Mouse (Mus musculus): Measurements from ENCODE around the gene Shank2. TPM values are rescaled to one million over a fixed set of nuclear protein-coding genes. Genes with fewer than 3 reads are reported as not detected.

The Shank2 gene
- polyA plus RNA-seq, 1 experiment from 2014 or later, result 2.7 TPM

DNA sequence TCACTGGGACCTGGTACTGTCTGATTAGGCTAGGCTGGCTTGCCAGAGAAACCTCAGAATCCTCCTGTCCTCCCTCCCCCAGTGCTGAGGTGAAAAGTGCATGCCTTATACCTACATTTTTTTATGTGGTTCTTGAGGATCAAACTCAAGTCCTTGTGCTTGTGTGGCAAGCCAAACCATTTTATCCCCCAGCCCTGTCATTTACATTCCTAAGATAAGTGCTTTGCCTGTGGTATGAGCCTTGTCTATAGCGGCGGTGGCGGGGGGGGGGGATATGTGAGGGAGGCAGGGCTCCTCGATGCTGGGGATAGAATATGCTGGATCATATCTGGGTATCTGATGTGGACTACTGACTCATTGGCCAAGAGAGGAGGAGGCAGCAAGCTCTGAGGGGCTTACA lies 151.4 kb downstream of the Shank2 start:
- 86% methylated on average over 4 of the region's 4 CpGs for WGBS
- Histone ChIP-seq H3K27me3 (ENCODE audit: control insufficient read depth, insufficient read depth, low read length) (no peaks in the 10 kb centered on the region), H3K27ac (ENCODE audit: low read depth, low read length) (no peak overlapping the region), H3K4me2 (replicated peaks; ENCODE audit: low read depth, low read length) (no peak overlapping the region), H3K4me3 (ENCODE audit: low read depth, low read length) (no peak overlapping the region), H3K4me1 (replicated peaks; ENCODE audit: control insufficient read depth, insufficient read depth, low read length) (peaks cover 2% of the 10 kb centered on the region; the same call in 1 of the 2 replicates), H3K36me3 (ENCODE audit: control insufficient read depth, insufficient read depth, low read length) (no peaks in the 10 kb centered on the region), H3K9ac (ENCODE audit: low read depth, low read length) (no peak overlapping the region), H3K9me3 (ENCODE audit: control insufficient read depth, low read length) (no peaks in the 10 kb centered on the region)
- ATAC-seq (ENCODE audit: low FRiP score) (no peak), DNase-seq (ENCODE audit: low spot score) (no peak)

GRCm38 (mm10) chr7:144153682-144154081 lies 152.0 kb downstream of the Shank2 start:
- DNase-seq (ENCODE audit: low spot score), result peak; percentile 20
- Histone ChIP-seq H3K4me3 (ENCODE audit: low read depth, low read length) (no peak overlapping the region), H3K27ac (ENCODE audit: low read depth, low read length) (no peak overlapping the region), H3K9ac (ENCODE audit: low read depth, low read length) (no peak overlapping the region), H3K4me1 (replicated peaks; ENCODE audit: control insufficient read depth, insufficient read depth, low read length) (peaks cover 2% of the 10 kb centered on the region; the same call in 1 of the 2 replicates), H3K36me3 (ENCODE audit: control insufficient read depth, insufficient read depth, low read length) (no peaks in the 10 kb centered on the region), H3K9me3 (ENCODE audit: control insufficient read depth, low read length) (no peaks in the 10 kb centered on the region), H3K27me3 (ENCODE audit: control insufficient read depth, insufficient read depth, low read length) (no peaks in the 10 kb centered on the region), H3K4me2 (replicated peaks; ENCODE audit: low read depth, low read length) (no peak overlapping the region)
- 38% methylated on average over 8 of the region's 8 CpGs for WGBS
- ATAC-seq (ENCODE audit: low FRiP score), result 0 out of 2 replicates have a peak, but pooled peaks have one; percentile 27

DNA sequence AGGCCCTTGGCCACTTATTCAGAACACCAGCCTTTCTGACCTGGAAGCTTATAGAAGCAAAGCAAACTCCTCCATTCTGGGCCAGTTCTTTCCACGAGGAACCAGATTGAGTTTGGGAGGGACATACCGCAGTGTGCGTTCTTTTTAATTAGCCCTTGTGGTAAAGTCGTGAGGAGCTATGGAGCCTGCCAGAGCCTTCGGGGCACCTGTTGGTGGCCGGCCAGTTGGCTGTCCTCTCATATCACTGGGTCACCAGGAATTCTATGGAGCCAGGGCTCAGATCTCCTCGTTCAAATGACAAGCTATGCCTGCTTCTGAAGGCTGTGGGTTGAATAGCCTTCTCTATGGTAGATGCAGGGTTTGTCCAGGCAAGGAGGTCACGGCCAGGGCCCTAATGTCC lies 156.2 kb downstream of the Shank2 start:
- H3K27ac ChIP-seq (ENCODE audit: low read depth, low read length), result no peak overlapping the region
- H3K4me2 ChIP-seq (replicated peaks; ENCODE audit: low read depth, low read length), result no peak overlapping the region
- H3K4me1 ChIP-seq (replicated peaks; ENCODE audit: control insufficient read depth, insufficient read depth, low read length), result peaks cover 2% of the 10 kb centered on the region; the same call in 1 of the 2 replicates
- H3K9ac ChIP-seq (ENCODE audit: low read depth, low read length), result no peak overlapping the region
- H3K36me3 ChIP-seq (ENCODE audit: control insufficient read depth, insufficient read depth, low read length), result no peaks in the 10 kb centered on the region
- H3K4me3 ChIP-seq (ENCODE audit: low read depth, low read length), result no peak overlapping the region
- no peaks in the 10 kb centered on the region for H3K27me3 ChIP-seq (ENCODE audit: control insufficient read depth, insufficient read depth, low read length)
- DNase-seq (ENCODE audit: low spot score) (no peak), ATAC-seq (ENCODE audit: low FRiP score) (no peak)
- H3K9me3 ChIP-seq (ENCODE audit: control insufficient read depth, low read length), result no peaks in the 10 kb centered on the region
- WGBS, result 91% methylated on average over 8 of the region's 8 CpGs

DNA sequence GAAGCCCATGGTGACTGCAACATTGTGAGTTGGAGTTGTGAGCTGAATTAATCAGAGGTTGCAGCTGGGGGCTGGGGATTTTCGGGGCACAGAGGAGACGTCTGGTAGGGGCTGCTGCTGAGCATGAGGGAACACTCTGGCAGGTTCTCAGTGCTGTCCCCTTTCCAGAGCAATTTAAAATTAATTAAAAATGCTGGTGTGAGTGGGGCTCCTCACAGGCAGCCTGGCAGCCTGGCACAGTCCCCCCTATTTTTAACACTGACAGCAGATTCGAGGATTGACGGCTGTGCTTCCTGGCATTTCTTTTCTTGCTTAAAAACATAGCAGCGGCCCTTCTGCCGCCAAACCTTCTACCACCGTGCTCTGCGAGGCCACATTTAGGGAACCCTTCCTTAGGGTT lies 157.8 kb downstream of the Shank2 start:
- Histone ChIP-seq H3K9me3 (ENCODE audit: control insufficient read depth, low read length) (no peaks in the 10 kb centered on the region), H3K9ac (ENCODE audit: low read depth, low read length) (no peak overlapping the region), H3K4me1 (replicated peaks; ENCODE audit: control insufficient read depth, insufficient read depth, low read length) (no peaks in the 10 kb centered on the region), H3K4me2 (replicated peaks; ENCODE audit: low read depth, low read length) (no peak overlapping the region), H3K27ac (ENCODE audit: low read depth, low read length) (no peak overlapping the region), H3K36me3 (ENCODE audit: control insufficient read depth, insufficient read depth, low read length) (no peaks in the 10 kb centered on the region), H3K4me3 (ENCODE audit: low read depth, low read length) (no peak overlapping the region), H3K27me3 (ENCODE audit: control insufficient read depth, insufficient read depth, low read length) (no peaks in the 10 kb centered on the region)
- no peak for DNase-seq (ENCODE audit: low spot score)
- ATAC-seq (ENCODE audit: low FRiP score), result no peak
- 80% methylated on average over 8 of the region's 8 CpGs for WGBS

DNA sequence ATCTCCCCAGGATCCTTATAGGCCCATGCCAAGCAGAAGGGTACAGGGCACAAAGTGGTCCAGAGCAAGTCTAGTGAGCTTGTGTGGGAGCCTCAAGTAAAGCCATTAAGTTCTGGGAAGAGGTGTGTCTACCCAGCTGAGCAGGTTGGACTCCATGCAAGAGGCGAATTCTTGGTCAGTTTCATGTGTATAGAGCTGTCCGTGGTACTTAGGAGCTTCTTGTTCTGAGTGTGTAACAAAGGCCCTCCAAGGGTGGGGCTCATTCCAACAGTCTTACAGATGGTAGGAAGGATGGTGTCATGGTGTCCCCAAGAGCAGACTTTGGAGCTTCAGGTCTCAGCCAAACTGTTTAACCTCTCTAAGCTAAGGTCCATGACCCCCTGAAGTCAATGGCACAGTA lies 158.3 kb downstream of the Shank2 start:
- H3K9me3 ChIP-seq (ENCODE audit: control insufficient read depth, low read length), result no peaks in the 10 kb centered on the region
- no peak overlapping the region for H3K27ac ChIP-seq (ENCODE audit: low read depth, low read length)
- DNase-seq (ENCODE audit: low spot score), result peak; percentile 13
- no peak overlapping the region for H3K9ac ChIP-seq (ENCODE audit: low read depth, low read length)
- no peak for ATAC-seq (ENCODE audit: low FRiP score)
- no peaks in the 10 kb centered on the region for H3K36me3 ChIP-seq (ENCODE audit: control insufficient read depth, insufficient read depth, low read length)
- no peak overlapping the region for H3K4me2 ChIP-seq (replicated peaks; ENCODE audit: low read depth, low read length)
- H3K27me3 ChIP-seq (ENCODE audit: control insufficient read depth, insufficient read depth, low read length), result no peaks in the 10 kb centered on the region
- no peaks in the 10 kb centered on the region for H3K4me1 ChIP-seq (replicated peaks; ENCODE audit: control insufficient read depth, insufficient read depth, low read length)
- 69% methylated on average over 2 of the region's 2 CpGs for WGBS
- H3K4me3 ChIP-seq (ENCODE audit: low read depth, low read length), result no peak overlapping the region

DNA sequence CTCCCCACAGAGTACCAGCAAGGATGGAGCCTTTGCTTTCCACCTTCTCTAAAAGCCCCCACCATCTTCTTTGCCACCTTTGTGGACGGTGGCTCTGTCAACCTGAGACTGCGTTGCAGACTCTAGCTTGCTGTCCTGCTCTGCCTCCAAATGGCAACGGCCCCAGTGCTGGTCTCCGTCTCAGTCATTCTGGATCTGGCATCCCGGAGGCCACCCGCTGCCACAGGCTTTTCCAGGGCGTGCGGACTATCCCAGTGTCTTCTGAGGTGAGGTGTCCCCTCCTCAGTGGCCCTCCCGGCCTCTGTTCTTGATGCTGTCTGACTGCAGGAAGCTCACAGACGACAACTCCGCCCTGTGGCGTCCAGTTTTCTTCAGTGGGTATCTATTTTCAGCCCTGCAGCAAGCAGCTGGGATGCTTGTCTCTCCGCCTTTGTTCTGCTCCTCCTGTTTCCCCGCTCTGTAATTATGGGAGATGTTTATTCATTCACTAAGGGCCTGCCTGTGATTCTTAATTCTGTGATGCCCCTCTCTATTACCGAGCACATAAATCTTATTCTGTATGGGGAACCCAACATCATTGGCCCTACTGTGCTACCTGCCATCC lies 159.0 kb downstream of the Shank2 start:
- H3K9ac ChIP-seq (ENCODE audit: low read depth, low read length), result no peak overlapping the region
- no peak overlapping the region for H3K4me3 ChIP-seq (ENCODE audit: low read depth, low read length)
- no peak overlapping the region for H3K27ac ChIP-seq (ENCODE audit: low read depth, low read length)
- no peaks in the 10 kb centered on the region for H3K9me3 ChIP-seq (ENCODE audit: control insufficient read depth, low read length)
- H3K4me2 ChIP-seq (replicated peaks; ENCODE audit: low read depth, low read length), result no peak overlapping the region
- no peaks in the 10 kb centered on the region for H3K27me3 ChIP-seq (ENCODE audit: control insufficient read depth, insufficient read depth, low read length)
- WGBS, result 84% methylated on average over 15 of the region's 15 CpGs
- H3K4me1 ChIP-seq (replicated peaks; ENCODE audit: control insufficient read depth, insufficient read depth, low read length), result no peaks in the 10 kb centered on the region
- no peak for ATAC-seq (ENCODE audit: low FRiP score)
- no peak for DNase-seq (ENCODE audit: low spot score)
- no peaks in the 10 kb centered on the region for H3K36me3 ChIP-seq (ENCODE audit: control insufficient read depth, insufficient read depth, low read length)

- H3K4me2 ChIP-seq (replicated peaks; ENCODE audit: low read depth, low read length), result no peak overlapping the region
- 84% methylated on average over 5 of the region's 5 CpGs for WGBS
- H3K4me1 ChIP-seq (replicated peaks; ENCODE audit: control insufficient read depth, insufficient read depth, low read length), result 0 out of 2 replicates have a peak, but pooled peaks cover 3% of the 10 kb centered on the region
- no peak overlapping the region for H3K4me3 ChIP-seq (ENCODE audit: low read depth, low read length)
- no peaks in the 10 kb centered on the region for H3K9me3 ChIP-seq (ENCODE audit: control insufficient read depth, low read length)
- H3K27me3 ChIP-seq (ENCODE audit: control insufficient read depth, insufficient read depth, low read length), result peaks cover 4% of the 10 kb centered on the region; the same call in 1 of the 2 replicates
- ATAC-seq (ENCODE audit: low FRiP score) (no peak), DNase-seq (ENCODE audit: low spot score) (no peak)
- H3K36me3 ChIP-seq (ENCODE audit: control insufficient read depth, insufficient read depth, low read length), result no peaks in the 10 kb centered on the region
- no peak overlapping the region for H3K27ac ChIP-seq (ENCODE audit: low read depth, low read length)
- H3K9ac ChIP-seq (ENCODE audit: low read depth, low read length), result no peak overlapping the region
These were observed 168.5 kb downstream of the Shank2 start for GRCm38 (mm10) chr7:144170272-144170671.

- DNase-seq (ENCODE audit: low spot score) (no peak), ATAC-seq (ENCODE audit: low FRiP score) (no peak)
- Histone ChIP-seq H3K4me2 (replicated peaks; ENCODE audit: low read depth, low read length) (no peak overlapping the region), H3K27ac (ENCODE audit: low read depth, low read length) (no peak overlapping the region), H3K9ac (ENCODE audit: low read depth, low read length) (no peak overlapping the region), H3K36me3 (ENCODE audit: control insufficient read depth, insufficient read depth, low read length) (no peaks in the 10 kb centered on the region), H3K9me3 (ENCODE audit: control insufficient read depth, low read length) (no peaks in the 10 kb centered on the region), H3K27me3 (ENCODE audit: control insufficient read depth, insufficient read depth, low read length) (peaks cover 7% of the 10 kb centered on the region; the same call in 1 of the 2 replicates), H3K4me1 (replicated peaks; ENCODE audit: control insufficient read depth, insufficient read depth, low read length) (0 out of 2 replicates have a peak, but pooled peaks cover 3% of the 10 kb centered on the region), H3K4me3 (ENCODE audit: low read depth, low read length) (no peak overlapping the region)
- WGBS, result 84% methylated on average over 9 of the region's 9 CpGs
These were observed 169.0 kb downstream of the Shank2 start for GRCm38 (mm10) chr7:144170686-144171085.

GRCm38 (mm10) chr7:144173869-144174268 lies 172.1 kb downstream of the Shank2 start:
- 90% methylated on average over 6 of the region's 6 CpGs for WGBS
- Histone ChIP-seq H3K4me3 (ENCODE audit: low read depth, low read length) (no peak overlapping the region), H3K27ac (ENCODE audit: low read depth, low read length) (no peak overlapping the region), H3K4me2 (replicated peaks; ENCODE audit: low read depth, low read length) (no peak overlapping the region), H3K36me3 (ENCODE audit: control insufficient read depth, insufficient read depth, low read length) (no peaks in the 10 kb centered on the region), H3K27me3 (ENCODE audit: control insufficient read depth, insufficient read depth, low read length) (peaks cover 7% of the 10 kb centered on the region; the same call in 1 of the 2 replicates), H3K4me1 (replicated peaks; ENCODE audit: control insufficient read depth, insufficient read depth, low read length) (0 out of 2 replicates have a peak, but pooled peaks cover 3% of the 10 kb centered on the region), H3K9me3 (ENCODE audit: control insufficient read depth, low read length) (no peaks in the 10 kb centered on the region), H3K9ac (ENCODE audit: low read depth, low read length) (no peak overlapping the region)
- ATAC-seq (ENCODE audit: low FRiP score) (no peak), DNase-seq (ENCODE audit: low spot score) (no peak)

Measured in hindbrain, embryonic 11.5 days (tissue).